Mouse (Mus musculus): ENCODE measurements around the gene Fth1.

- TF ChIP-seq EP300 (IDR thresholded peaks at IDR 0.05; ENCODE audit: insufficient read depth, low read depth, low read length) = no peak
- no peak for TF ChIP-seq POLR2A (IDR thresholded peaks at IDR 0.05; ENCODE audit: insufficient read depth, low read depth, low read length)
- TF ChIP-seq CTCF (IDR thresholded peaks at IDR 0.05) = no peak
Measured at GRCm38 (mm10) chr19:10011408-10011807, 31.0 kb downstream of the Fth1 start.

Measured in heart, adult 2 months (tissue).